Mouse (Mus musculus): Measurements from ENCODE around the gene Pik3cd. TPM values are rescaled to one million over a fixed set of nuclear protein-coding genes. Genes with fewer than 3 reads are reported as not detected.
A peak's percentile ranks its signal among the peaks of the same experiment; 100 is the strongest.
"Not testable (repeated sequence)": the region's sequence is repeated elsewhere in the genome, so short reads cannot be mapped to it uniquely, and the experiment has no call there.

Gene Pik3cd
- polyA plus RNA-seq (2012; rRNA removed): 14.6 and 19.3 TPM in 2 replicates

DNA sequence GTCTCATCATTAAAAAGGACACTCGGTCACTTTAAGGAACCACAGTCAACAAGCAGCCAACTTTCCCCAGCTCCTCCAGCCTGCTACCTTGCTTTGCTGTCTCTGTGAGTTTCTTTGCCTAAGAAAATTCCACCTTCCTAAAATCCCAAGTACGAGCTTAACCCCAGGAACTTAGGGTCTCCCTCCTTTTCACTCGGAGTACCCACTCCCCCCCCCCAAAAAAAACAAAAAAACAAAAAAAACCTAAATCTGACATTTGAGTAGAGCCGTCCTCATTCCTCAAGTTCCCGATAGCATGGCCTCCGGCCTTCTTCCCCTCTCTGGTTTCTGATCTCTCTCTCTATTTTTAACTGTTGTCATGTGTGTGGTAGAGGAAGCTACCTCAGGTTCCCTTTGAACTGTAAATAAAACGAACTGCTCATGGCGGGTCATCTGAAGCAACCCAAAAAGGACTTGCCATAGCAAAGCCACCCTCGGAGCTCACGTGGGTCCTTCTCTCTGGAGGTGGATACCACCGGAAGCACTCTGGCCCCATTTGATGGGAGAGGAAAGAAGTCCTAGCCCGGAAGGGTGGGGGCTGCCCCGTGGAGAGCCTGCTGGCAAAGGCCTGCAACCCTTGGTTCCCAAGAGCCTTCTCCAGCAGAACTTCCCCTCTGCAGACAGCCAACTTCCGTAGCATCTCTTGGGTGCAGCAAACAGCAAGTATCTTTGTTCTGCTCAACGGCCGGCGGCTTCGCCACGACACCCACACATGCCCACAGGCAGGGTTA lies at the start of gene Pik3cd:
Gene Pik3cd (minus strand): TSS at position 362 of the 770 bp plus-strand sequence.
- no peak for TF ChIP-seq CTCF (IDR thresholded peaks at IDR 0.05; ENCODE audit: insufficient read depth, low read length)
- no peak for DNase-seq
- peaks cover 2% of the 10 kb centered on the region; the same call in 1 of the 2 replicates for H3K4me1 ChIP-seq (ENCODE audit: control insufficient read depth, insufficient read depth, low read length)
- no peak within 1 kb of the TSS for H3K4me3 ChIP-seq (replicated peaks; ENCODE audit: extremely low read depth, low read depth, low read length)
- WGBS: 43% methylated on average over 19 of the region's 19 CpGs

DNA sequence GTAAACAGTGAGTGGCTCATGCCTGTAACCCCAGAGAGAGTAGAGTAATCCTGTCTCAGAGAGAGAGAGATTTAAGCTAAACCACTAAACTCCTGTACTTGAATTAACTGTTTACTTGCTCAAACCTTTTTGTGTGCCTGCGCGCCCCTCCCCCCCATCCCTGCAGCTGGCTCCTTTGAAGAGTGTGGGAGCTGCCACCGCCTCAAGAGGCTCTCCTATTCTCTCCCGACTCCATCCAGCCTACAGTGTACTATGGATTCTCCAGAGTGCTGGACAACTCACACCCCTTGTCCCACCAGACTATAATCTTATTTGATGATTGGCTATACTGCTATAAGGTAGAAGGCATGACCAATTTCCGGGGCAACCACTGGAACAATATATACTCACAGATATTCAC lies 48.3 kb upstream of the Pik3cd start:
- 71% methylated on average over 5 of the region's 5 CpGs for WGBS

DNA sequence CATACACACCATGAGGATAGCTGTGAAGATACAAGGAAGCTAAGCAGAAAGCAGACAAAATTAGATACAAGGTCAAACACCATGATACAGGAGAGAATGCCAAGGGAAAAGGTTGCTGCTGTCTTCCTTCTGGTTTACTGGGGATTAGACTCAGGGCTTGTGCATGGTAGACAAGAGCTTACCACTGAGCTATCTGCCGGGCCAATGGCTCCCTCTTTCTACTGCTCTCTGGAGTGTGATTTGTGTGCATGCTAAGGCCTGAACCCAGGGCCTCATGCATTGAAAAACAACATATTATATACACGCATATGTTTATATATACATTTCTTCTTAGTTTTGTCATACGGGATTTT lies 47.3 kb upstream of the Pik3cd start:
- WGBS: 89% methylated on average over 3 of the region's 3 CpGs
- DNase-seq; H3K4me3 ChIP-seq (replicated peaks; ENCODE audit: extremely low read depth, low read depth, low read length); H3K4me1 ChIP-seq (ENCODE audit: control insufficient read depth, insufficient read depth, low read length): not testable (repeated sequence)

More for the DNA sequence above, 48.3 kb upstream of the Pik3cd start:
- H3K4me3 ChIP-seq (replicated peaks; ENCODE audit: extremely low read depth, low read depth, low read length): no peak overlapping the region
- no peaks in the 10 kb centered on the region for H3K4me1 ChIP-seq (ENCODE audit: control insufficient read depth, insufficient read depth, low read length)
- TF ChIP-seq CTCF (IDR thresholded peaks at IDR 0.05; ENCODE audit: insufficient read depth, low read length) (no peak), POLR2A (IDR thresholded peaks at IDR 0.05; ENCODE audit: borderline replicate concordance, extremely low read depth, low read depth, low read length) (no peak)
- DNase-seq: no peak

DNA sequence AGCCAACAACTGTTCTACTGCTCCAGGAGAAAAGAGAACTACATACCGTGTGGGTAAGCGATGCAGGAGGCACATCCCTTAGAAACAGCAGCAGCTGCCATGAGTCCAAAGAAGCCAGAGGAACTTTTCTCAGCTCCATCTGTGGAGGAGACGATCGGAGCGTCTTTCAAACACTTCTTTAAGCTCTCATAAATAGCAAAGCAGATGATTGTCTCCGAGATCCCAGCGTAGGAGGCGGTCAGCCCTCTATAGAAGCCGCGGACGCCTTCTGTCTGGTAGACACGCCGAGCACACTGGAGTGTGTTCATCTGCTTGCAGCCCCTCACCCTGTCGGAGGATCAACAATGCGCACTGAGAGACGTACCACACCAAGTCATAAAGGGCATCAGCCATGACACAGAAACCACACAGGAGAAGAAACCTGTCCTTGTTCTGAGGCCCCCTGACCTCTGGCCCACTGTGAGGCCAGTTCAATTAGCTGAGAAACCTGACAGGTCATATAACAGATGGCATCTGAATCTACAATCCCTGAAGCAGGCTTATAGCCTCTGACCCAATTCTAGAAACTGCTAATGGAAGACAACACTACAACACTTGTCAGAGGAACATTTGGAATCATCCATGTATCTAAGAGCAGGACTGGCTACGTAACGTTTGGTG lies 46.8 kb upstream of the Pik3cd start:
- 93% methylated on average over 18 of the region's 18 CpGs for WGBS
- no peak for TF ChIP-seq POLR2A (IDR thresholded peaks at IDR 0.05; ENCODE audit: borderline replicate concordance, extremely low read depth, low read depth, low read length)
- TF ChIP-seq CTCF (IDR thresholded peaks at IDR 0.05; ENCODE audit: insufficient read depth, low read length): no peak
- H3K4me3 ChIP-seq (replicated peaks; ENCODE audit: extremely low read depth, low read depth, low read length): no peak overlapping the region

DNA sequence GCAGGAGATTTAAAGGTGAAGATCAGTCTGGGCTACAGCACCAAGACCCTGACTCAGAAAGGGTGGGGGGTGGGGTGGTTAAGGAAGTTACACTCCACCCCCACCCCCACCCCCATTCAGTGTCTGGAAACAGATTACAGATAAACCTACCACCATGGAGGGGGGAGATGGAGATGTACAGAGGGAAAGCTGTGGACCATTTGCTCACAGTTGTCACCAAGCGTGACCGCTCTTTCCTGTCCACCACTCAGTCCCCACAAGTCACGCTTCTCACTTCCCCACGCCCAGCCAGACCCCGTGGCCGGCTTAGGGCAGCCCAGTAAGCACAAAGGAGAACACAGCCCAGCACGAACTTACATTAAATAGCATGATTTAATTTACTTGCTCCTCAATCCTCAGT lies 41.7 kb upstream of the Pik3cd start:
- TF ChIP-seq CTCF (IDR thresholded peaks at IDR 0.05; ENCODE audit: insufficient read depth, low read length): no peak
- no peak for TF ChIP-seq POLR2A (IDR thresholded peaks at IDR 0.05; ENCODE audit: borderline replicate concordance, extremely low read depth, low read depth, low read length)
- Histone ChIP-seq H3K4me1 (ENCODE audit: control insufficient read depth, insufficient read depth, low read length) (no peaks in the 10 kb centered on the region), H3K4me3 (replicated peaks; ENCODE audit: extremely low read depth, low read depth, low read length) (no peak overlapping the region)
- no peak for DNase-seq
- WGBS: 82% methylated on average over 7 of the region's 7 CpGs

More for the DNA sequence above, 46.8 kb upstream of the Pik3cd start:
- no peak for DNase-seq
- H3K4me1 ChIP-seq (ENCODE audit: control insufficient read depth, insufficient read depth, low read length): no peaks in the 10 kb centered on the region

DNA sequence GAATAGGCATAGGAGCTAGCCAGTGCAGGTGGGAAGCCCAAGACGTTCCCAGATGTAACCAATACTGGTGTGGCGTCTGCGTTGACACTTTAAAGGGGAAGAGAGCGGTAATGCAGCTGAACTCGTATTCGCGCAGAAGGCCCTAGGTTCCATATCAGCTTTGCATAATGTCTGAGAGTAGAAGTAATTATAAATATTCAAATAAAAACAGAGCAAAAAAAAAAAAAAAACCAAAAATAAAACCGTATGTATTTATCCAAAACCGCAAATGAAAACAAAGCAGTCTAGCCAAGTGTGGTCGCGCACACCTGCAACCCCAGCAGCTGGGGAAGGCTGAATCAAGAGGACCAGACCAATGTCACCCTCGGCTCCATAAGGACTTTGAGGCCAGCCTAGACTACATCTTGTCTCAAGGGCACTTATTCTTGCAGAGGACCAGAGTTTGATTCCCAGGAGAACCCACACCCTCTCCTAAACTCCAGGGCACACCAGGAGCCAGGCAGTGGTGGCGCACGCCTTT lies 39.7 kb upstream of the Pik3cd start:
- DNase-seq: no peak
- WGBS: 90% methylated on average over 14 of the region's 14 CpGs
- Histone ChIP-seq H3K4me1 (ENCODE audit: control insufficient read depth, insufficient read depth, low read length) (peaks cover 4% of the 10 kb centered on the region), H3K4me3 (replicated peaks; ENCODE audit: extremely low read depth, low read depth, low read length) (no peak overlapping the region)
- TF ChIP-seq POLR2A (IDR thresholded peaks at IDR 0.05; ENCODE audit: borderline replicate concordance, extremely low read depth, low read depth, low read length): no peak
- TF ChIP-seq CTCF (IDR thresholded peaks at IDR 0.05; ENCODE audit: insufficient read depth, low read length): no peak

DNA sequence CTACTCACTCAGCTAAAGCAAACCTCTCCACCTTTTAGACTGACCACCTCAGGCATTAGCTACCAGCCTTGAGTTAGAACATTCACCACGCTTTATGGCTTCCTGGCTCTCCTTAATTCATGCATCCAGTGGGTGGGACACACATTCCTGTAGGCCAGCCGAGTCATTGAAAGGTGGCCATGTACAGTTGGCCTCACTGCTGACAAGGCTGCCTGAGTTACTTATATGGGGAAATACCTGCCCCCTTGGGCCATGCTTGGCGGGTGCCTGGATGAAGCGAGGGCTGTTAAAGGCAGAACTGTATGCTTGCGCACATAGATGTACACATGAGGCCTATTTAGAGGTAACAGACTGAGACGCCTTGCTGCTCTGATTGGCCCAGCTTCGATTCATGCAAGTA lies 37.9 kb upstream of the Pik3cd start:
- 89% methylated on average over 7 of the region's 7 CpGs for WGBS
- TF ChIP-seq POLR2A (IDR thresholded peaks at IDR 0.05; ENCODE audit: borderline replicate concordance, extremely low read depth, low read depth, low read length) (no peak), CTCF (IDR thresholded peaks at IDR 0.05; ENCODE audit: insufficient read depth, low read length) (no peak)
- DNase-seq: no peak
- H3K4me1 ChIP-seq (ENCODE audit: control insufficient read depth, insufficient read depth, low read length): peaks cover 11% of the 10 kb centered on the region
- no peak overlapping the region for H3K4me3 ChIP-seq (replicated peaks; ENCODE audit: extremely low read depth, low read depth, low read length)

DNA sequence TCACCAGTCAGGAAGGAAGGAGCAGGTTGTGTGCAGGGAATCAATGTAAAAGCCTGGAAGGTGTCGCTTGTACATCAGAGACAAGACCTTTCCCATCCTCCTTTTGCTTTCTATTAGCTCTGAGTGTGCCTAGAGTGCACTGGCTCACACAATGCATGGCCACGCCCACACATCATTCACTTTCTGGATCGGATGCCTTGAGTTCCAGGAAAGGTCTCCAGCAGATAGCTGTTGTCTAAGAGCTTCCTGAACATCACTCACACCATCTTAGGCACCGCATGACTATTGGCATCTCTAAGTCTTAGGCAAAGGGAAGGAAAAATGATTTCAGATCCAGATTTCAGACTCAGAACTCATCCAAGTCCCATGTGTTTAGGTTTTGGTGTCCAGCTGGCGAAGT lies 37.1 kb upstream of the Pik3cd start:
- 53% methylated on average over 5 of the region's 5 CpGs for WGBS
- no peak for DNase-seq

DNA sequence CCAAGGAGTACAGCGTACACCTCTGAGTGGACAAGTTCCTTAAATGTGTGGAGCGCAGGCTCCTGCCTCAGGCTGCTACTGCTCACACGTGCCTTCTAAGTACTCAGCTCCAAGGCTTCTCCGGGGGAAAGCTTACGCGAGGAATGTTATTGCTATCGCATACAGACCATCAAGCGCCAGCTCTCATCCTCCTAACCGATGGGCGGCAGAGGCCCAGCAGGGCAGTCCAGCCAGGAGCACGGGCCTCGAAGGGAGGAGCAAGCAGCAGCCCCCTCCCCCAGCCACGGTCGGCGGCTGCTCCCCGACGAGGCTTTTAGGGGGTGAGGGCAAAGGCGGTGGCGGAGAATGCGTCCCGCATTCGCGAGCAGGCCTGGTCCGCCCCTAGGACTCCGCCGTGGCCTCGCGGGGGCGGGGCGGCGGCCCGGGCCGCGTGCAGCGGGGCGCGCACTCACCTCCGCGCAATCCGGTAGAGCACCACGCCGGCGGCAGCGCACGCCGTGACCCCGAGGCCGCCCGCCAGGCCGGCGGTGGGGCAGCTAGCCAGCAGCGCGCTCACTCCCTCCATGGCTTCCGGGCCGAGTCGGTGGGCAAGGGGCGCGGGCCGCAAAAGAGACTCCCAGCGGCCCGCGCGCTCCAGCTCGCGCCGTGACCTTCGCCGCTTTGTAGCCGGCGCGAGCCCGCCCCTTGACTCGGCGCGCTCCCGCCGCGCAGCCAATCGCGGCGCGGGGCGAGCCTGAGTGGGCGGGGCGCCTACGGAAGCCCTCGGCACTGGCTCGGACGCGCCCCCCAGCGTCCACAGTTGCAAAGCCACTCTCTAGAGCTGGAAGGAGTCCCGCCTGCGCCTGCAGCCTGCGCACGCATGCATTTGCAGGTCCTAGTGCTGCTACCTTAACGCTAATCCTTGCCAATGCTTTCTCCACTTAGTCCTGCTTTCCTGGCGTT lies 35.3 kb upstream of the Pik3cd start, which contains the start of gene Tmem201:
Gene Tmem201 (minus strand): TSS at position 662 of the 942 bp plus-strand sequence.
- TF ChIP-seq POLR2A (IDR thresholded peaks at IDR 0.05; ENCODE audit: borderline replicate concordance, extremely low read depth, low read depth, low read length) (0 out of 2 replicates have a peak, but pooled peaks have one; percentile 4), CTCF (IDR thresholded peaks at IDR 0.05; ENCODE audit: insufficient read depth, low read length) (peak; percentile 43)
- peak; percentile 91 for DNase-seq
- Histone ChIP-seq H3K4me1 (ENCODE audit: control insufficient read depth, insufficient read depth, low read length) (peaks cover 11% of the 10 kb centered on the region), H3K4me3 (replicated peaks; ENCODE audit: extremely low read depth, low read depth, low read length) (peak within 1 kb of the TSS; percentile 81)
- 1% methylated on average over 93 of the region's 97 CpGs for WGBS

More for the DNA sequence above, 37.1 kb upstream of the Pik3cd start:
- H3K4me1 ChIP-seq (ENCODE audit: control insufficient read depth, insufficient read depth, low read length): peaks cover 11% of the 10 kb centered on the region
- H3K4me3 ChIP-seq (replicated peaks; ENCODE audit: extremely low read depth, low read depth, low read length): no peak overlapping the region
- TF ChIP-seq POLR2A (IDR thresholded peaks at IDR 0.05; ENCODE audit: borderline replicate concordance, extremely low read depth, low read depth, low read length) (no peak), CTCF (IDR thresholded peaks at IDR 0.05; ENCODE audit: insufficient read depth, low read length) (no peak)

All from lung, adult 2 months (tissue).